Mouse (Mus musculus) G1E-ER4 (cell line): ENCODE measurements at regions not wholly inside any gene's neighbourhood (a gene's known extent, or its start where the extent isn't known, plus 50 kb on each side); places are given as distances from the start of the nearest gene placed in this dataset.

Experiments
- GATA1 ChIP-seq: IDR thresholded peaks from one replicate; pipeline ENCODE4 v1.8.0; 2012; ENCODE audit warnings: low read length, inconsistent platforms

DNA sequence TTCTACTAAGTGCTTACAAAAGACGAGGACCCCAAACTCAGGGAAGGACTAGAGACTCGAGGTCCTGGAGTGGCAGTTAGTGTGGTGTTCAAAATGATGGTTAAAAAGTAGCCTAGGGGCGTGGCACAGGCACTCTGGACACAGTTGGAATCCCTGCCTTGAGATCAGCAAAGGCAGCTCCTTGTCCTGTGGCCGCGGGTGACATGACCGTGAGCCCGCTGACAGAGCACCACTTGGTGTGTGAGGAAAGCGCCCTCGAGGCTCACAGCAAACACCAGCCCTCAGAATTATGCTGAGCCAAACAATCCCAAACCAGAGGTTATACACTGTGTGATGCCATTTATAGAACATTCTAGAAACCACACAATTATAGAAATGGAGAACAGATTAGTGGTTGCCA, 112.9 kb upstream of the Tmem189 start:
- no peak for TF ChIP-seq GATA1

- TF ChIP-seq GATA1: peak; percentile 60
These were observed 111.8 kb upstream of the Tmem189 start for GRCm38 (mm10) chr2:167801389-167801788.

DNA sequence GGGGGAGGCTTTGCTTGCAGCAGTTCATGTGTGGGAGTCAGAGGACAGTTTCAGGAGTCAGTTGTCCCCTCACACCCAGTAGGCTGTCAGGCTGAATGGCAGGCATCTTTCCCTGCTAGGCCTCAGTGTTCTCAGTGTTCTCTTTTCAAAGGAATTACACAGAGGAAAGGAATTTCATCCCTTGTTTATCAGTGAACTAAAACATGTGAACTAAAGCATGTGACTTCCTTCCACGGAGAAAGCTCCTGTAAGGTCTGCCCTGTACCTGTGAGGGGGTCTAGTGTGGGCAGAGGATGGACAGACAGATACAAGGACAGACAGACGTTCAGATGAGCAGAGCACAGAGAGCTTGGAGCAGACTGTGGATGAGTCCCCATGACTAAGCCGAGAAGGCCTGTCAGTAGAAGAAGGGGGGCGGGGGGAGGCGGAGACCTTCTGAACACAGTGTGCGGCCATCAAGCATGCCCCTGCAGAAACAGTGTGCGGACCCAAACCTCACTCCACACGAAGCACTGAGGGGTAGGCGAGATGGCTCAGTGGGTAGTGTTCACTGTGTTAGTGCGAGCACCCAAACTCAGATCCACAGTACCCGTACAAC, 111.1 kb upstream of the Tmem189 start:
- TF ChIP-seq GATA1: no peak

- no peak for TF ChIP-seq GATA1
These were observed 110.2 kb upstream of the Tmem189 start for GRCm38 (mm10) chr2:167799629-167800387.

DNA sequence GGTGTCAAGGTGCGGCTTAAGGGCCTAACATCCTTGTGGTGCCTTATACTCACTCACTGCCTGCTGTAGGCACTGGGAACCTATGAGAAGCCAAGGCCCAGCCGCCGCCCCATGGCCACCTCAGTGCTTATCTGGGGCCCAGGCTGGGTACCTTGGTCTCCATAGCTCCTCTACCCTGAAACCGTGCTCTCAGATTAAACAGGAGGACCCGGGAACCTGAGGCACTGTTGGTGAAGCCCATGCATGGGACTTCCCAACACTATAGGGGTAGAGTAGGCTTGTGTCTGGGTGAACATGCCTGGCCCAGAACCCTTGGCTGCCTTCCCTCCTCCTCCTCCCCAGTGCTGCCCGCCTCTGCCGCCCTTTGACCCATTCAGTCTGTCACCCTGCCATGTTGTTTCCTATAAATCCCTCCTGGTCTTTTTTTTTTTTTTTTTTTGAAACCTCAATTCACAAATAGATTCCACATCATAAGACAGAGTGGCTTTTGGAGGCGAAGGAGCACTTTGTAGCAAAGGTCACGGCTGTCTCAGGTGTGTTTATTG, 109.4 kb upstream of the Tmem189 start:
- no peak for TF ChIP-seq GATA1

- no peak for TF ChIP-seq GATA1
These were observed 108.6 kb upstream of the Tmem189 start for GRCm38 (mm10) chr2:167798076-167798782.

- TF ChIP-seq GATA1: no peak
These were observed 105.9 kb upstream of the Tmem189 start for GRCm38 (mm10) chr2:167795491-167795890.

DNA sequence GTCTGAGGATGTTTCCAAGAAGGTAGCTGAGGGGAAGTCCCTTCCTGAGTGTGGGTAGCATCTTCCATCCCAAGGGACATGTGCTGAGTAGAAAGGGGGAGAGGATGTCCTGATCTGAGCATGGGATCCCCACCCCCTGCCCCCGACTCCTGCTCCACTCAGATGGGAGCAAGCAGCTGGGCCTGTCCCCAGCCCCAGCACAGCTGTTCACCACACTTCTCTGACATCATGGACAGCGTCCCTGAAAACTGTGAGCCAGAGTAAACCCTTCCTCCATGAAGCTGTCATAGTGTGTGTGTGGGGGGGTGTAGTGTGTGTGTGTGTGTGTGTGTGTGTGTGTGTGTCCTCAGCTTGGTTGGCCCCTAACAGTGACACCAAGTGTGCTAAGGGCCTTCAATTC, 104.3 kb upstream of the Tmem189 start:
- TF ChIP-seq GATA1: no peak

DNA sequence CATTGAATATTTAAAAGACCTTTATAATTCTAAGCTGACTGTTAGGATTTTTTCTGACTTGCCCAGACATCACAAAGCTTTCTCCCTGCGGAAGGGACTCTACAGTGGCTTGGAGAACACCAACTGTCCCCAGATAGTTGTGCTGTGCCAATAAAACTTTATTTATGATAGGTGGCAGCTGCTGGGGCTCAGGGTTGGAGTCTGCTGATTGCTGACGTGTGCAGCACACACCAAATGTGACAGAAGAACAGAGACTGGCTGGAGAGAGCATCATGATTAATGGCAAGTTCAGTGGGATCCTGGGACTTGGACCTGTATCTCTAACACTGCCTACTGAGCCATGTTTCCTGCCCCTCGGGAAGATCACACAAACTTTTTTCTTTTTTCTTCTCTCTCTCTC, 103.1 kb upstream of the Tmem189 start:
- no peak for TF ChIP-seq GATA1

DNA sequence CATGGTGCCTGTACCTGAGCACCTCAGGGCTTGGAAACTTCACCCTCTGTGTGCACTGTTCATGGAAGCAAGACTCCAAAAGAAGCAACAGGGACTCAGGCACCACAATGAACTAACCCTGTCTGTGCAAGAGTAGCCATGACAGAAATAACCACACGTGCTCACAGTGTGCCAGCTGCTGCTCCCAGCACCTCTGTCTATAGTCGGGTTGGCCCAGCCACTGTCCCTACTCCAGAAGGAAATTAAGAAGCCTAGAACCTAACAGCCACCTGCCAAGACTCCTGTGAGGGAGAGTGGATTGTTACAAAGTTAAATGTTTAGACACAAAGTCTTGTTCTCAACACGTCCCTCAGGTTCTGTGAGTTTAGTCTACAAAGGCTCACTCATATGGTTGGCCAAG, 102.7 kb upstream of the Tmem189 start:
- TF ChIP-seq GATA1: no peak

DNA sequence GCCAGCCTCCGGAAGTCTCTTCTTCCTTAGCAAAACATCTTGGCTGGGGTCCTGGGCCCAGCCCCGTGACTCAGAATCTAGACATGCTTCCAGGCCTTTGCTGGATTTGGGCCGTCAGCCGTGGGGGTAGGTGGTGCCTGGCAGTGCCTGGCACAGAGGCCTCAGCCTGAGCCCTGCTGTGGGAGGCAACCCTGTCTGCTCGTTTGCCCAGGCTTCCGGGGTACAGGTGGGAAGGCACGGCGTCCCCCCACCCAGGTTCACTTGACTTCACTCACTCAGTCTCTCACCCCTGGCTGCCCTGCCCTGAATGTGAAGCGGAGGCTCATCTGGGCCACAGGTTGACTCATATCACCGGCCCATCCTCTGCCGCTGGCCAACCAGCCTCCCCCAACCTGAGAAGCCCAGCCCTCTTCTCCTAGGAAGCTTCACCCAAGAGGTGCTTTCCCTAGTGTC, 99.9 kb upstream of the Tmem189 start:
- TF ChIP-seq GATA1: no peak

DNA sequence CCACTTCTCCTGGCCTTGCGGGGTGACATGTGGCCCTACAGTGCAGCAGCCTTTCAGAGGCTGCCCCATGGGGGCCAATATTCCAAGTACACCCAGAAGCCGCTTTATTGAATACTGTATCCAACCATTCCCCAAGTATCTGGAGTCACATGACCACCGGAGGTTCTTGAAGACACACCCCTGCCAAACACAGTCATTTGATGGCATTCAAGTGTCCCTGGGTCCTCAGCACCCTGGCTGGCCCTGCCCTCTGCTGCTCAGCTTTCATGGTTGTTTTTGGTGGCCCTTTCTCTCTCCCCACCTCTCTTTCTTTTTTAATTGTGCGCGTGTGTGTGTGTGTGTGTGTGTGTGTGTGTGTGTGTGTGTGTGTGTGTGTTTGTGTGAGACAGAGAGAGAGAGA, 97.3 kb upstream of the Tmem189 start:
- TF ChIP-seq GATA1: no peak

DNA sequence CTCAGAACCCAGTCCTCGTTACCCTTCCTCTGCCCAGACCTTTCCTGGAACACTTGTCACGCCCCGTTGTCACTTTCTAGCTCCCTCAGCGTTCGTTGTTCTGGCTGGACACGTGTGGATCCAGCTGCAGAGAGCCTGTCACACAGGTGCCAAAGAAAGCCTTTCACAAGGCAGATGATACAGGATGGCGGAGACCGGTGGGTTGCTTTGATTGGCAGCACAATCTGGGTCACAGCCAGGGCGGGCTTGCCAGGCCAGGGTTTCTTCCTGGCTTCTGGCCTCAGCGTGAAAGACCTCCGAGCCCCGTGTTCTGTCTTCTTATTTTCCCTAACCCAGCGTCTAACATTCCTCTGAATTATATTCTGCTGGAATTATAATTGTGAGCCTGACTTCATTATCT, 94.7 kb upstream of the Tmem189 start:
- no peak for TF ChIP-seq GATA1

DNA sequence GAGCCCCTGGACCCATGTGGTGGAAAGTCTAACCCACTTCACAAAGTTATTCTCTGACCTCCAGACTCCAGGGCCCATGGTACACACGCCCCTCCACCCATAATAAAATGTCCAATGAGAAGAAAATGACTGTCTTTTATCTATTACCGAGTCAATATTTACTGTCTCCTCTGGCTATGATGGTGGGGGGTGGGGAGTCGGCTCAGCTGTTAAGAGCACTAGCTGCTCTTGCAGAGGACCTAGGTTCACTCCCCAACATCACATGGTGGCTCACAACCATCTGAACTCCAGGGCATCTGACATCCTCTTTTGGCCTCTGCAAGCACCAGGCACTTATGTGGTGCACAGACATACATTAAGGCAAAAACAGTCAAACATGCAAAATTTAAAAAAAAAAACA, 93.8 kb upstream of the Tmem189 start:
- TF ChIP-seq GATA1: no peak

GRCm38 (mm10) chr2:167782231-167782999, 92.8 kb upstream of the Tmem189 start:
- no peak for TF ChIP-seq GATA1

DNA sequence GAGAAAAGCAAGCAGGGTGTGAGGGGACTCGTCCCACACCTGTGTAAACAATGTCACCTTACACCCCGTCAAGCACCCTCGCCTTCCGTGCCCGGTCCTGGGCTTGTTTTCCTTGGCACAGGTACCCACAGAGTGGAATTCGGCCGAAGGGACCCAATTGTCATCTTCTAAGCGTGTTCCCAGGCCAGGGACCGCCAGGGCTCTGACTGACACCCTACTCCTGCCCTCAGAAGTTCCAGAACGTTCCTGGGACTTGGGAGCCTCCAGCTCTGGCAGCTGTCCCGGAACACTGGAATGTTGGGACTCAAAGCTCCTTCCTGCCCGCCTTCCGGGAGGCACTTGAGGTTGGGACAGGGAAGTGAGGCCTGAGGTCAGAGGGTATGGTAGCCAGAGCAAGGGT, 91.9 kb upstream of the Tmem189 start:
- no peak for TF ChIP-seq GATA1
